Mouse (Mus musculus): Measurements from ENCODE around the gene Ndufb11. TPM values are rescaled to one million over a fixed set of nuclear protein-coding genes. Genes with fewer than 3 reads are reported as not detected.

Gene Ndufb11
- polyA plus RNA-seq, 1 experiment from 2014 or later: 207 TPM

DNA sequence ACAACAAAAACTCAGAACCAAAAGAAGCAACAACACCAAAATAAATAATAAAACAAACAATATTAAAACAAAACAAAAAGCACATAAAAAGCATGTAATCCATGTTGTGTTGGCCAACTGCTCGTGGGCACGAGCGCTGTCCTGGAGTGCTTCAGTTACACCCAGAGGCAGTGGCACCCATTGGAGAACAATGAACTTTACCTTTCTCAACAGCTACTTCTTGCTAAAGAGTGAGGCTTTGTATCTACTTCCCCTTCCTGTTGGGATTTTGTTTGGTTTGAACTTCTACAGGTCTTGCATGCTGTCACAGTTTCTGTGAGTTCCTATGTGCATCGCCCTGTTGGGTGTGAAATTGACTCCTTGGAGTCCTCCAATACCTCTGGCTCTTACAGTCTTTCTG lies 8.9 kb downstream of the Ndufb11 start:
- ATAC-seq (ENCODE audit: low FRiP score, low read depth): no peak
- Histone ChIP-seq H3K27me3 (no peaks in the 10 kb centered on the region), H3K9ac (no peak overlapping the region), H3K4me1 (no peaks in the 10 kb centered on the region), H3K4me3 (no peak overlapping the region), H3K27ac (no peak overlapping the region), H3K36me3 (no peaks in the 10 kb centered on the region), H3K4me2 (replicated peaks) (no peak overlapping the region), H3K9me3 (no peaks in the 10 kb centered on the region)
- 86% methylated on average over 4 of the region's 4 CpGs for WGBS

DNA sequence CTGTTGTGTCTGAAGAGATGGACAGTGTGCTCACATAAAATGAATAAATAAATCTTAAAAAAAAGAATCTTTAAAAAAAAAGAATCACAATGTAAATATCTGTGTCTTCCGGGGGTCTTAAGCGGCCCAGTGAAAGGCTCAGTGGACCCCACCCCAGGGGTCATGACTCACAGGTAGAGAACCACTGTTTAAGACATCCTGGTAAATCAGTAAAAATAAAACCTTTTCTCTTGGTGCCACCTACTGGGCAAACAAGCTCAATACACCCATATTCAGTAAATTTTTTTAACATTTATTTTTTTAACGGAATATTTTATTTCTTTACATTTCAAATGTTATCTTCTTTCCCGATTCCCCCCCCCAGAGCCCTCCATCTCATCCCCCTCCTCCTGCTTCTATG lies 29.5 kb downstream of the Ndufb11 start:
- H3K9me3 ChIP-seq: no peaks in the 10 kb centered on the region
- H3K27ac ChIP-seq: no peak overlapping the region
- WGBS: 26% methylated on average over 4 of the region's 4 CpGs
- H3K36me3 ChIP-seq: no peaks in the 10 kb centered on the region
- H3K4me1 ChIP-seq: no peaks in the 10 kb centered on the region
- no peaks in the 10 kb centered on the region for H3K27me3 ChIP-seq
- ATAC-seq (ENCODE audit: low FRiP score, low read depth): no peak
- no peak overlapping the region for H3K9ac ChIP-seq
- no peak overlapping the region for H3K4me2 ChIP-seq (replicated peaks)
- H3K4me3 ChIP-seq: no peak overlapping the region

DNA sequence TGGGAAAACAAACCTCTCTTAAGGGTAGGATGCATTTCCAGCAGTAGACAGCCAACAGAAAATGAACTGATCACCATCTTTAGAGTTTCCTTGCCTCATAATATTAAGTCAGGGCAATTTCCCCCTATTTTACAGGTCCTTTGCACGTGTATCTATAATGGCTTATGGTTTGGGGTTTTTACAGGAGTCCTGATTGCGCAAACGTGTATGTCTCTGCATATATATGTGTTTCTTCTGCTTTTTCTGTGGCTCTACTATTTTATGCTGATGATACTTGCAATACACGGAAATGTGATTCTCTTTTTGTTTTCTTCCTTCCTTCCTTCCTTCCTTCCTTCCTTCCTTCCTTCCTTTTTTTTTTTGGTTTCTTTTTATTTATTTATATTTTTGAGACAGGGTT lies 43.5 kb downstream of the Ndufb11 start:
- ATAC-seq (ENCODE audit: low FRiP score, low read depth): no peak
- no peaks in the 10 kb centered on the region for H3K9me3 ChIP-seq

DNA sequence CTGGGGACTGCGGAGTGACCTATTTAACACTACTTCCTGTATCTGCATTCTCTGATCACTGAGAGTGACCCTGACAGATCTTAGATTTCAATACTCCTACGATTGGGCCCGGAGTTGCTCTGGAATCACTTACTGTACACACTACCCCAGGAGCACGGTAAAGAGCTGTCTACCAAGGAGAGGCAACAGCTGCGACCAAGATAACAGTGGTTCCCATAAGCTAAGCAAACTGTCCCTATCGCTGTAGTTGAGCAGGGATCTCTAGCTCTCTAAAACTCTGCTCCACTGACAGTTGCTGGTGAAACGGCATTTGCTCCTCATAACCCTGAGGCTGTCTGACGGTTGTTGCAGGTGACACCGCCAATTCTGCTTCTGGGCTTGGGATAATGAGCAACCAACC lies 44.7 kb downstream of the Ndufb11 start:
- H3K4me2 ChIP-seq (replicated peaks): no peak overlapping the region
- no peak overlapping the region for H3K4me3 ChIP-seq
- no peaks in the 10 kb centered on the region for H3K4me1 ChIP-seq
- no peaks in the 10 kb centered on the region for H3K27me3 ChIP-seq
- no peak for ATAC-seq (ENCODE audit: low FRiP score, low read depth)
- no peak overlapping the region for H3K9ac ChIP-seq
- no peaks in the 10 kb centered on the region for H3K36me3 ChIP-seq
- H3K27ac ChIP-seq: no peak overlapping the region
- 67% methylated on average over 9 of the region's 9 CpGs for WGBS
- no peaks in the 10 kb centered on the region for H3K9me3 ChIP-seq

More for the DNA sequence above, 43.5 kb downstream of the Ndufb11 start:
- H3K9ac ChIP-seq: no peak overlapping the region
- H3K27ac ChIP-seq: no peak overlapping the region
- no peaks in the 10 kb centered on the region for H3K4me1 ChIP-seq
- 85% methylated on average over 4 of the region's 4 CpGs for WGBS
- H3K4me2 ChIP-seq (replicated peaks): no peak overlapping the region
- H3K4me3 ChIP-seq: no peak overlapping the region
- H3K27me3 ChIP-seq: no peaks in the 10 kb centered on the region
- no peaks in the 10 kb centered on the region for H3K36me3 ChIP-seq

DNA sequence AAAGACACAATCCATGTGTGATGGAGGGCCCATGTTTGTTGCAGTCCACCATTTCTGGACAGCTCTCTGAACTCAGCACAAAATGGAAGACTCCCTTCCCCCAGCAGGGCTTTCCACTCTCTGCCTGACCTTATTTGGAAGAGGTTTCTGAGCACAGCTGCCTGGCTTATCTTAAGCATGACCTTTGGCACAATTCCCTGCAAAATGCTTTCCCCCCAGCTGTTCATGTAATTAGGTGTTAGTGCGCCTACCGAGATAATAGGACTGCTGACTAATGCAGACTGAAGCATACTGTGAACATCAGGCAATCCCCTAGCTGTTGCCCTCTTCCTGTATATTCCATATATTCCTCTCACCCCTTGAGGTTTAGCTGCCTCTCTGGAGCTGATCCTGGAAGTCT lies 46.4 kb downstream of the Ndufb11 start:
- Histone ChIP-seq H3K27ac (no peak overlapping the region), H3K9me3 (no peaks in the 10 kb centered on the region), H3K27me3 (no peaks in the 10 kb centered on the region), H3K4me3 (no peak overlapping the region), H3K4me2 (replicated peaks) (no peak overlapping the region), H3K4me1 (no peaks in the 10 kb centered on the region), H3K9ac (no peak overlapping the region), H3K36me3 (no peaks in the 10 kb centered on the region)
- peak; percentile 59; the same call in 1 of the 2 replicates for ATAC-seq (ENCODE audit: low FRiP score, low read depth)
- WGBS: 46% methylated on average over 2 of the region's 2 CpGs

Other genes with a start within 250 kb of the Ndufb11 start
- 6.8 and 8.0 TPM in 2 replicates for gene Jade3, start 191.9 kb downstream of the Ndufb11 start, polyA plus RNA-seq (2015; fragmentation: Nextera tagmentation; extraction: Ambion mirVana)
- gene Rgn, start 67.8 kb downstream of the Ndufb11 start, polyA plus RNA-seq (2015; fragmentation: Nextera tagmentation; extraction: Ambion mirVana): 0.75 and 1.1 TPM in 2 replicates
- gene Rbm10, start 116 bp downstream of the Ndufb11 start, polyA plus RNA-seq (2015; fragmentation: Nextera tagmentation; extraction: Ambion mirVana): 72.7 and 73.9 TPM in 2 replicates
- 206 and 220 TPM in 2 replicates for gene Uba1, start 40.7 kb upstream of the Ndufb11 start, polyA plus RNA-seq (2015; fragmentation: Nextera tagmentation; extraction: Ambion mirVana)
- 111 and 116 TPM in 2 replicates for gene Cdk16, start 70.3 kb upstream of the Ndufb11 start, polyA plus RNA-seq (2015; fragmentation: Nextera tagmentation; extraction: Ambion mirVana)
- 56.9 and 60.7 TPM in 2 replicates for gene Usp11, start 86.3 kb upstream of the Ndufb11 start, polyA plus RNA-seq (2015; fragmentation: Nextera tagmentation; extraction: Ambion mirVana)
- 116 and 119 TPM in 2 replicates for gene Araf, start 180.2 kb upstream of the Ndufb11 start, polyA plus RNA-seq (2015; fragmentation: Nextera tagmentation; extraction: Ambion mirVana)

Data from limb, embryonic 13.5 days (tissue).